Mouse (Mus musculus): ENCODE results near the gene Pde4b. TPM values are rescaled to one million over a fixed set of nuclear protein-coding genes. Genes with fewer than 3 reads are reported as not detected.

Pde4b gene
- total RNA-seq (2017) = 137 to 259 TPM (median 236 TPM) in 3 replicates

GRCm38 (mm10) chr4:102087091-102087565, at the start of gene Pde4b:
Gene Pde4b, plus strand, starts transcription at chr4:102087543.
- no peak for ATAC-seq (replicated peaks; ENCODE audit: insufficient number of reproducible peaks, low FRiP score, low TSS enrichment, poor library complexity, severe bottlenecking)

DNA sequence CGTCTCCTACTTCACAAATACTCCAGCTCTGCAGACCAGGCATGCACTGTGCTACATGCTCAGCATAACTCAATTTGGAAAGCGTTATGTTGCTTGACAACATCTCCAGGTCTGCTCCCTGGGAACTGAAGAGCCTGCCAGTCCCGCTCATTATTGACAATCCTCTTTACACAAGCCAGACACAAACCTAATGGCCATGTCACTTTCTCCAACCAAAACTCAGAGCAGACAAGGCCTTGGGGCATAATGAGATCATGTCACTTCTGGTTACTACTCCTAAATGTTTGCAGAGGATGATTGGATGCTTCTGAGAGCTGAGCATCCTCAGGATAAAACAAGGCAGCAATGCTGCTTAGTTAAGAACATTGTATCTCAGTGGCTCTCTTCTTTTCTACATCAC, 47.2 kb upstream of the Pde4b start:
- ATAC-seq (replicated peaks; ENCODE audit: insufficient number of reproducible peaks, low FRiP score, low TSS enrichment, poor library complexity, severe bottlenecking) = no peak

DNA sequence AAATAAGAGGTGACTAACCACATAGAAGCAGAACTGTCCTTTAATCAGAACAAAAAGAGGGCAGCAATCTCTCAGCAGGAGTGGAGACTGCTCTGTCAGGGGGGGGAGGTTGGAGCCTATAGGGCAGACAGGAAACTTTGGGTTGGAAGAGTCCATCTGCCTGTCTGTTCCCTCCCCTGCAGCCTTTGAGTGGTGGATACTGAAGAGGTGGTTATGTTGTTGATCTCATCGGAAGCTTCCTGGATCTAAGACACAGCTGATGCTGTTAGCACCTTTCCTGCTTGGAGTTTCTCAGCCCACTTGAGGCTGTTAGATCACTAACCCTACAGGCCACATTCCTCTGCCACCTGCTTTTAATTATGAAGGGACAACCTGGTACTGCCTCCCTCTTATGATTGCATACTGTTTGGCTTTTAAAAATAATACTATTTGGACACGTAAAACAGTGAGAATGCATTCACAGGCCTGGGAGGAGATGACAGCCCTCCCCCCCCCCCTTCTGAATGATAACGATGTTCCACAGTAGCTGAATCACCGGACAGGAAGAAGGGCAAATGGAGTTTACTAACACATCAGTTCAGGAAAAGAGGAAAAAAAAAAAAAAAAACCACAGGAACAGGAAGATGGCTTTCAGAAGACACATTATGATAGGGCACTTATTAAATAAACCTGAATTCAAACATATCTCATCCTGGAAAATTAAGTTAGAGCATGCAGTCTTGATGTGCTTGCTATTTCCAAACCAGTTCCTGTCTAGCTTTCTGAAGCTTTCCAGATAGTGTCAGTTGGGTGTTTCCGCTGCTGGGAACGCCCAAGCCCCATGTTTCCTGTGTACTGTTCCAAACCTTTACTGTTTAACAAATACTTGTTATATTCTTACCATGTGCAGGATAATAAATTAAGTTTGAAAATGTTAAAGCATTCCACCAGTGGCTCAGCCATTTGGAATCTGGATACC, 41.9 kb upstream of the Pde4b start:
- no peak for ATAC-seq (replicated peaks; ENCODE audit: insufficient number of reproducible peaks, low FRiP score, low TSS enrichment, poor library complexity, severe bottlenecking)

DNA sequence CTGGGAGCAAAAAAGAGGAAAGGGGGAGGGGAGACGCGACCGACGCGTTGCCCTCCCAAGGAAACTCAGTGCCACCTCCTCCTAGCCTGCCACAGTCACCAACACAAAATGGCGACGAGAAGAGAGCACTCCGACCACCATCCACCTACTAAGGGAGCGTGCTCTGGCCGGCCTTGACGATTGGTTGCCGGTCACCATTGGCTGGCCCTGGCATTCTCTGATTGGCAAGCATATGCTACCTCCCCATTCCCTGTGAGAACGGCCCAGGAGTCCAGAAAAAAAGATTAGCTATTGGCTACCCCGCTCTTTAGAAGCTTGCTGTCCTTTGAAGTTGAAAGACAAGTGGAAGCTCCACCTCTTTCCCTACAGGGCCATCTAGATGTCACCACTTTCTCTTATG, 38.0 kb upstream of the Pde4b start:
- ATAC-seq (replicated peaks; ENCODE audit: insufficient number of reproducible peaks, low FRiP score, low TSS enrichment, poor library complexity, severe bottlenecking) = peak; percentile 94

DNA sequence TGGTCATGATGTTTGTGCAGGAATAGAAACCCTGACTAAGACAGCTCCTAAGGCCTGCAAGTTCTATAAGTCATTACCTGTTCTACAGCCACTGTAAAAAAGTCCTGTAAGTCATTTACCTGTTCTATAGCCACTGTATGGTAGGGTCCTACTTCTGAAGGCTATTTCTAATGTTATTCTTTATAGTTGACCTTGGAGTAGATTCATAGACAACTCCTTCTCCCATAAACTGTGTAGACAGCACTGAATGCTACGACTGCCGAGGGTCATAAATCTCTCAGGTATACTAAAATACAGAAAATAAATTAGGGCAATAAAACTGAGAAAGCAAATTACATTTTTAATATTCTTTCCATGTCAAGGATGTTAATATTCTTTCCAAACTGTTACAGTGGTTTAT, 26.0 kb upstream of the Pde4b start:
- ATAC-seq (replicated peaks; ENCODE audit: insufficient number of reproducible peaks, low FRiP score, low TSS enrichment, poor library complexity, severe bottlenecking) = no peak

GRCm38 (mm10) chr4:102069314-102069713, 18.0 kb upstream of the Pde4b start:
- ATAC-seq (replicated peaks; ENCODE audit: insufficient number of reproducible peaks, low FRiP score, low TSS enrichment, poor library complexity, severe bottlenecking) = no peak

DNA sequence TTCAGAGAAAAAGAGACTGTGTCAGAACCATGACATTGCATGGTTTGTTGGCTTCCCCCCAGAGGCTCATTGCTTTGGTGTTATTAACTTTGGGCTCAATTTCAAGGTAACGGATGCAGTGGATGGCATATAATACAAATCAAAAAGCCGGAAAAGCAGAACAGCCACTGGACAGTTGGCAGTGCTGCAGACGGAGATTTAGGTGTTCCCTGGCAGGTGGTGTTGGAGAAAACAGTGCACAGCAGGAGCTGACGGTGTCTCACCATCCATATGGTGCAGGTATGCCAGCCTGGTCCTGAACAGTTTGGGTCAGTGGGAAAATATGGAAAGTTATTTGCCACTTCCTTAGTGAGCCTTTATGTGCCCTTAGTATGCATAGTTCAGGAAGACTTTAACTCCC, 1.0 kb upstream of the Pde4b start:
- ATAC-seq (replicated peaks; ENCODE audit: insufficient number of reproducible peaks, low FRiP score, low TSS enrichment, poor library complexity, severe bottlenecking) = no peak

DNA sequence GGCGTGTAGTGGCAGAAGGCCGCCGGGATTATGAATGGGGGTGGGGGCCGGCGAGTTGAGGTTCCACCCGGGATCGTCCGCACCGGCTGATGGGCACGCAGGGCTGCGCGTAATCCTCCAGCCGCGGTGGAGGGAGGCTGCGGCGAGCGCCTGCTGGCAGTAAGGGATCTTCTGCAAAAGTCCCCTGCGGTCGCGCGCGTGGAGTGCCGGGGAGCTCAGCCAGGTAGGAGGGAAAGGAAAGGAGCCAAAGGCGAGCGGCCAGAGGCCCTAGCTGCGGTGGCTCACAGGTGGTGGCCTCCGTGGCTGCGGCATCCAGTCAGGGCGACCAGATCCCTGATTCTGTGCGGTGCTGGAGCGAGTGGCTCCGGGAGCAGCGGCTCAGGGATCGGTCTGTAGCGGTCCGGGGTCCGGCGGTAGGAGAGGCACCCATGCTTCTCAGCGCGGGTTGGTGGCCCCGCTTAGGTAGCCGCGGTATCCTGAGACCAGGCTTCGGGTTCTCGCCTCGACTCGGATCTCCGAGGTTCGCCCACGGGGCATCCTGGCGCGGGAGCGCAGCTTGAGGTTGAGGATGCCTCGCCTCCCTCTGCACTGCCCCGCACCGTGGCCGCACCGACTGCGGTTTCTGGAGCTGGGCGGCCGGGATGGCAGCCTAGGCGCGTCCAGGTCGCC, 357 bp downstream of the Pde4b start:
- no peak for ATAC-seq (replicated peaks; ENCODE audit: insufficient number of reproducible peaks, low FRiP score, low TSS enrichment, poor library complexity, severe bottlenecking)

DNA sequence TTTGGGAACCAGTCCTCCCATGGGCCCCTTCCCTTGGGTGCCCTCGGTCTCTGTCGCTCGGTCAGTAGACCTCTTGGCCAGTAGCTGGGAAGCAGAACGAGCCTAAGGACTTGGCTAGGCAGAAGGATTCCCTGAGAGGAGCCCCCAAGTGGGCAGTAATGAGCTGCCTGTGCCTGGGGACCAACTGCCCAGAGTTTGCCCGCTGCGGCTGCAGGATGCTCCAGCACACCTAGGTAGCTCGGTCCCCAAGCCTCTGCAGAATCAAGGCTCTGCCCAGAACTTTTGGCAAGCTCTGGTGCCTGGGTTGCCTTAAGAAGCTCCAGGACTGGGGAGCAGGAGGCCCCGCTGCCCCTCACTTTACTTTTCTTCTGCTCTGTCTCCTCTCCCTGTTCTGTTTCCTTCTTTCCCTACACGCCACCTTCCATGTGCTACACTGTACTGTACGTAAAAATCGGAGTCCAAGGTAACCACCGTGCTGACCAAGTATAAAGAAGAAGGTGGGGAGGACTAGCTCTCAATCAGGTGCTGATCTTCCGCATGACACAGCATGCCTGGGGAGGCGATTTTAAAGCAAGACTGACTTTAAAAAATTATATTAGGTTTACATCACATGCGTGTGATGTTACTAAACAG, 1.0 kb downstream of the Pde4b start:
- ATAC-seq (replicated peaks; ENCODE audit: insufficient number of reproducible peaks, low FRiP score, low TSS enrichment, poor library complexity, severe bottlenecking) = no peak

DNA sequence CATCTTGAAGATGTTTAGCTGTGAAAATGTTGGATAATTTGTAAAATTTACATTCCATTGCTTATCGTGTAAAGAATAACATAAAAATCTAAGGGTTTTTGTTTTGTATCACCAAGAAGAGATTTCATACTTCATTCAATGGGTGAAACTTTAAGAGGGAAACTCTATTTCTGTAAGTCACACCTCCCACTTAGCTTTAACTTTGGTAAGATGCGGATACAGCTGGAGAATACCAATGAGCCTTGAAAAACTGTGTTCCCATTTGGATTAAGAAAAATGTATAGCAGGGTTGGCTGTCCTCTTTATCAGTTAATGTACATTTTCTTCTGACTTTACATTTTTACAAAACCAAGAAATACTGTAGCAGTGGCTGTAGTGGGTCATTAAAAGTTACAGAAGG, 8.5 kb downstream of the Pde4b start:
- no peak for ATAC-seq (replicated peaks; ENCODE audit: insufficient number of reproducible peaks, low FRiP score, low TSS enrichment, poor library complexity, severe bottlenecking)

- no peak for ATAC-seq (replicated peaks; ENCODE audit: insufficient number of reproducible peaks, low FRiP score, low TSS enrichment, poor library complexity, severe bottlenecking)
Observed at GRCm38 (mm10) chr4:102102241-102102640, 14.9 kb downstream of the Pde4b start.

GRCm38 (mm10) chr4:102104534-102105014, 17.2 kb downstream of the Pde4b start:
- no peak for ATAC-seq (replicated peaks; ENCODE audit: insufficient number of reproducible peaks, low FRiP score, low TSS enrichment, poor library complexity, severe bottlenecking)

- no peak for ATAC-seq (replicated peaks; ENCODE audit: insufficient number of reproducible peaks, low FRiP score, low TSS enrichment, poor library complexity, severe bottlenecking)
Observed at GRCm38 (mm10) chr4:102106771-102107170, 19.4 kb downstream of the Pde4b start.

DNA sequence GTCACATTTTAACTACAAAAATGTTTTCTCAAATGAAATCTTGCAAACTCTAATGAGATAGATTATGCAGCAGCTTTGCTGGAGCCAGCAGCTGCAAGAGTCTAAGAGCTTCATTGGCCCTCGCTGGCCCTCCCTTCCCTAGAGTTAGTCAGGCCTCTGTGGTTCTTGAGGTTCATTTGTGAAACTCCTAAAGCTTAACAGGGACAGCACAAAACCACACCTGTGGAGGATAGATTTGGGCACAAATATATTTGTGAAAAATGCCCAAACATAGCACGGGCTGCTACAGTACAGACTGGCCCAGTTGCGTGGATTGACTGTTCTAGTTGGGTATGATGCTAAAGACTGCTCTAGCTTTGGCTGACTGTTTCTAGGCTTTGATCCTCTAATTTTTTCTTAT, 32.1 kb downstream of the Pde4b start:
- ATAC-seq (replicated peaks; ENCODE audit: insufficient number of reproducible peaks, low FRiP score, low TSS enrichment, poor library complexity, severe bottlenecking) = no peak

DNA sequence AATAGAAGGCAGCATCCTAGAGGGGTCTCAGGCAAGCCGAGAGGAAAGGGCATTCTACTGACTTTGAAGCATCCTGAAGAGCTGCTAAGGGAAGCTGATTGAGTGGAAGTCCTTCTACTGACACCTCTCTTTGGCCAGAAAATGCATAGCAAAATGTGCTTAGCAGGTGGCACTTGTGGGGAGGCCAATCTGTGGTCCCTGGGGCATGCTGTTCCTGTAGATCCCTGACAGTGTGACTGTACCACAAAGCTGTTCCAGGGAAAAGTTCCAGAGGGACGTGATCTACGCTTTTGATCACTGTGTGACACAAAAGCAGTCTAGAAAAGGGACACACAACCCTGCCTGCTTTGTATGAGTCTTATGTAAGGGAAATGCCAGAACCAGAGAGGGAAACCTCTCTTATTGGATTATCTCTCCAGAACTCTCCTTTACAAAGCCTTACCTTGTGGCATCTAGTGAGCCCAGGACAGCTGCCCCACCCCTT, 49.1 kb downstream of the Pde4b start:
- no peak for ATAC-seq (replicated peaks; ENCODE audit: insufficient number of reproducible peaks, low FRiP score, low TSS enrichment, poor library complexity, severe bottlenecking)

GRCm38 (mm10) chr4:102138346-102138745, 51.0 kb downstream of the Pde4b start:
- no peak for ATAC-seq (replicated peaks; ENCODE audit: insufficient number of reproducible peaks, low FRiP score, low TSS enrichment, poor library complexity, severe bottlenecking)

GRCm38 (mm10) chr4:102141241-102141640, 53.9 kb downstream of the Pde4b start:
- no peak for ATAC-seq (replicated peaks; ENCODE audit: insufficient number of reproducible peaks, low FRiP score, low TSS enrichment, poor library complexity, severe bottlenecking)

GRCm38 (mm10) chr4:102148766-102149165, 61.4 kb downstream of the Pde4b start:
- ATAC-seq (replicated peaks; ENCODE audit: insufficient number of reproducible peaks, low FRiP score, low TSS enrichment, poor library complexity, severe bottlenecking) = no peak

DNA sequence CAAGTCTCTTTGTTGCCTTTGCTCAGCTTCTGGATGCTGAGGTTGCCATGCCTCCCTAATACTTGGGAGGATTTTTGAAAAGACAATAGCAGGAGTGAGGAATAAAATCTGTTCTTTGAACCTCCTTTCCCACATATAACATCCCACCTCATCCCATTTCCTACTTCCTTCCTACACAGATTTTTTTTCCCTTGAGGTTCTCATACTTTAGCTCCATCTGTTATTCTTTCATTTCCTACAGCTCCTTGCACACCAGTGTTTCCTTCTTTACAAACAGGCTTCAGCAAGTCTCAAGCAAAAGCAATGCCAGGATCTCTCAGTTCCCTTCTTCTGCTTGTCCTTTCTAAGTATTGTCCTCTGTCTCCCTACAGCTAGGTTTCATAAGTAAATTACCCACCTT, 71.8 kb downstream of the Pde4b start:
- ATAC-seq (replicated peaks; ENCODE audit: insufficient number of reproducible peaks, low FRiP score, low TSS enrichment, poor library complexity, severe bottlenecking) = no peak

Measured in monocyte, adult 5-6 weeks (primary cell).